Mouse (Mus musculus) lung, postnatal 14 days (tissue): ENCODE measurements around the gene Thyn1.

Experiments
- DNase-seq: peaks from one replicate; pipeline ENCODE4 v3.0.0; 2021

Thyn1 gene

GRCm38 (mm10) chr9:27030763-27031100 is 31.2 kb downstream of the Thyn1 start:
- DNase-seq: no peak

- DNase-seq: no peak
Measured at GRCm38 (mm10) chr9:27043892-27044291, 44.4 kb downstream of the Thyn1 start.

- DNase-seq: no peak
Measured at GRCm38 (mm10) chr9:27049492-27049891, 50.0 kb downstream of the Thyn1 start.
